Mouse (Mus musculus) CH12.LX (cell line): ENCODE data around the gene Rubcnl. TPM values are rescaled to one million over a fixed set of nuclear protein-coding genes. Genes with fewer than 3 reads are reported as not detected.

Source experiments
- DNase-seq: peaks from one replicate; pipeline ENCODE4 v3.0.0-alpha.2; 2013; ENCODE audit errors: extremely low read depth
- H3K27ac ChIP-seq: 2 replicates; pipeline ENCODE4 v1.5.1; 2012; ENCODE audit warnings: low read depth, mild to moderate bottlenecking, control low read depth, moderate library complexity; ENCODE audit not compliant: insufficient read depth
- H3K27me3 ChIP-seq: replicated peaks from 2 replicates; pipeline ENCODE3; 2012; ENCODE audit warnings: inconsistent platforms
- H3K36me3 ChIP-seq, 2 experiments: replicated peaks in 1 of 2; 2 replicates each; pipeline versions ENCODE3 to v1.6.1; 2012; ENCODE audit warnings: inconsistent platforms in 1 of 2, low read length in 1 of 2, mild to moderate bottlenecking in 1 of 2, mixed read lengths in 1 of 2, moderate library complexity in 1 of 2; ENCODE audit not compliant: control insufficient read depth in 1 of 2, insufficient read depth in 1 of 2
- H3K4me1 ChIP-seq, 2 experiments: 2 replicates each; pipeline ENCODE4 v1.6.1; 2012; ENCODE audit warnings: inconsistent platforms in 1 of 2, moderate library complexity in 1 of 2; ENCODE audit not compliant: insufficient read depth in 2 of 2, control insufficient read depth in 1 of 2
- H3K4me2 ChIP-seq: 2 replicates; pipeline ENCODE4 v1.6.1; 2012; ENCODE audit warnings: low read depth, mild to moderate bottlenecking, control low read depth; ENCODE audit not compliant: poor library complexity, insufficient read depth, severe bottlenecking
- H3K4me3 ChIP-seq, 3 experiments: fragments of 150-350 bp in 1 of 3; sonication (generic) in 1 of 3; replicated peaks in 1 of 3; 2 replicates each; pipeline versions ENCODE3 to v1.5.1; 2011 to 2012; ENCODE audit warnings: low read depth in 2 of 3, low read length in 2 of 3, mild to moderate bottlenecking in 2 of 3, moderate library complexity in 2 of 3, control low read depth in 1 of 3, improper control_type of control experiment in 1 of 3, inconsistent platforms in 1 of 3, mixed read lengths in 1 of 3; ENCODE audit not compliant: poor library complexity in 1 of 3
- H3K79me2 ChIP-seq: replicated peaks from 2 replicates; pipeline ENCODE4 v1.6.1; 2012; ENCODE audit warnings: mild to moderate bottlenecking, moderate library complexity; ENCODE audit not compliant: control insufficient read depth, poor library complexity, insufficient read depth, severe bottlenecking; ENCODE audit errors: extremely low read depth
- H3K9ac ChIP-seq: 2 replicates; pipeline ENCODE4 v1.6.1; 2012; ENCODE audit warnings: low read depth, mild to moderate bottlenecking, control low read depth, moderate library complexity; ENCODE audit not compliant: insufficient read depth
- H3K9me3 ChIP-seq: replicated peaks from 2 replicates; pipeline ENCODE3; 2012; ENCODE audit warnings: low read length, inconsistent platforms, mixed read lengths
- BHLHE40 ChIP-seq: IDR thresholded peaks from 2 replicates; pipeline ENCODE4 v1.6.1; 2011; ENCODE audit warnings: mild to moderate bottlenecking, low read depth, low read length, improper control_type of control experiment
- CHD1 ChIP-seq: IDR thresholded peaks from 2 replicates; pipeline ENCODE4 v1.6.1; 2012; ENCODE audit warnings: low read depth, low read length, improper control_type of control experiment, inconsistent platforms
- CHD2 ChIP-seq: IDR thresholded peaks from 2 replicates; pipeline ENCODE4 v1.6.1; 2011; ENCODE audit warnings: low read length, improper control_type of control experiment
- CTCF ChIP-seq, 2 experiments: IDR thresholded peaks in 1 of 2; conservative IDR thresholded peaks in 1 of 2; 2 replicates each; pipeline ENCODE4 v1.5.1; 2011 to 2012; ENCODE audit warnings: low read depth in 2 of 2, low read length in 2 of 2, improper control_type of control experiment in 1 of 2, inconsistent platforms in 1 of 2, mild to moderate bottlenecking in 1 of 2, moderate library complexity in 1 of 2
- E2F4 ChIP-seq: IDR thresholded peaks from 2 replicates; pipeline ENCODE4 v1.6.1; 2011; ENCODE audit warnings: low read depth, low read length, improper control_type of control experiment; ENCODE audit not compliant: insufficient replicate concordance
- ELF1 ChIP-seq: IDR thresholded peaks from 2 replicates; pipeline ENCODE4 v1.6.1; 2014; ENCODE audit warnings: low read depth, mild to moderate bottlenecking, inconsistent platforms, low read length, improper control_type of control experiment
- EP300 ChIP-seq: IDR thresholded peaks from 2 replicates; pipeline ENCODE4 v1.6.1; 2011; ENCODE audit warnings: low read length, improper control_type of control experiment
- ETS1 ChIP-seq: conservative IDR thresholded peaks from 2 replicates; pipeline ENCODE4 v1.6.1; 2012; ENCODE audit warnings: low read depth, mild to moderate bottlenecking, inconsistent platforms, low read length, improper control_type of control experiment, moderate library complexity
- GABPA ChIP-seq: IDR thresholded peaks from 2 replicates; pipeline ENCODE4 v1.6.1; 2012; ENCODE audit warnings: low read depth, low read length, improper control_type of control experiment, inconsistent platforms; ENCODE audit not compliant: insufficient replicate concordance
- HCFC1 ChIP-seq: IDR thresholded peaks from 2 replicates; pipeline ENCODE4 v1.6.1; 2012; ENCODE audit warnings: low read depth, mild to moderate bottlenecking, inconsistent platforms, low read length, improper control_type of control experiment
- IRF4 ChIP-seq: IDR thresholded peaks from 2 replicates; pipeline ENCODE4 v1.6.1; 2014; ENCODE audit warnings: low read depth, mild to moderate bottlenecking, inconsistent platforms, low read length, improper control_type of control experiment
- JUN ChIP-seq: IDR thresholded peaks from 2 replicates; pipeline ENCODE4 v1.6.1; 2011; ENCODE audit warnings: low read depth, mild to moderate bottlenecking, low read length, improper control_type of control experiment, moderate library complexity; ENCODE audit not compliant: insufficient read depth
- JUND ChIP-seq: conservative IDR thresholded peaks from 2 replicates; pipeline ENCODE4 v1.6.1; 2011; ENCODE audit warnings: low read depth, low read length, improper control_type of control experiment
- MAFK ChIP-seq: IDR thresholded peaks from 2 replicates; pipeline ENCODE4 v1.6.1; 2011; ENCODE audit warnings: low read length, improper control_type of control experiment; ENCODE audit not compliant: insufficient replicate concordance
- MAX ChIP-seq: IDR thresholded peaks from 2 replicates; pipeline ENCODE4 v1.6.1; 2011; ENCODE audit warnings: low read length, improper control_type of control experiment
- MEF2A ChIP-seq: IDR thresholded peaks from 2 replicates; pipeline ENCODE4 v1.6.1; 2014; ENCODE audit warnings: low read depth, mild to moderate bottlenecking, inconsistent platforms, low read length, improper control_type of control experiment, borderline replicate concordance
- MXI1 ChIP-seq: IDR thresholded peaks from 2 replicates; pipeline ENCODE4 v1.6.1; 2011; ENCODE audit warnings: mild to moderate bottlenecking, low read depth, low read length, improper control_type of control experiment
- MYC ChIP-seq: IDR thresholded peaks from 2 replicates; pipeline ENCODE4 v1.6.1; 2011; ENCODE audit warnings: low read depth, mild to moderate bottlenecking, improper control_type of control experiment, low read length
- NELFE ChIP-seq: IDR thresholded peaks from 2 replicates; pipeline ENCODE4 v1.6.1; 2011; ENCODE audit warnings: low read depth, low read length, improper control_type of control experiment
- NRF1 ChIP-seq: IDR thresholded peaks from 2 replicates; pipeline ENCODE4 v1.6.1; 2014; ENCODE audit warnings: low read depth, mild to moderate bottlenecking, inconsistent platforms, low read length, improper control_type of control experiment, moderate library complexity
- PAX5 ChIP-seq: IDR thresholded peaks from 2 replicates; pipeline ENCODE4 v1.6.1; 2012; ENCODE audit warnings: low read length, inconsistent platforms, mixed read lengths
- POLR2A ChIP-seq: IDR thresholded peaks from 2 replicates; pipeline ENCODE4 v1.6.1; 2011; ENCODE audit warnings: low read depth, mild to moderate bottlenecking, improper control_type of control experiment, low read length
- POLR2AphosphoS2 ChIP-seq: IDR thresholded peaks from 2 replicates; pipeline ENCODE4 v1.6.1; 2011; ENCODE audit warnings: low read depth, low read length, improper control_type of control experiment
- RAD21 ChIP-seq: IDR thresholded peaks from 2 replicates; pipeline ENCODE4 v1.6.1; 2011; ENCODE audit warnings: low read depth, mild to moderate bottlenecking, low read length, improper control_type of control experiment, moderate library complexity
- RCOR1 ChIP-seq: conservative IDR thresholded peaks from 2 replicates; pipeline ENCODE4 v1.6.1; 2012; ENCODE audit warnings: low read depth, mild to moderate bottlenecking, inconsistent platforms, low read length, improper control_type of control experiment
- SIN3A ChIP-seq: IDR thresholded peaks from 2 replicates; pipeline ENCODE4 v1.6.1; 2012; ENCODE audit warnings: low read length, improper control_type of control experiment, inconsistent platforms
- SMC3 ChIP-seq: IDR thresholded peaks from 2 replicates; pipeline ENCODE4 v1.6.1; 2011; ENCODE audit warnings: low read depth, low read length, improper control_type of control experiment
- TBP ChIP-seq: conservative IDR thresholded peaks from 2 replicates; pipeline ENCODE4 v1.6.1; 2011; ENCODE audit warnings: low read depth, low read length, improper control_type of control experiment
- TCF12 ChIP-seq: IDR thresholded peaks from 2 replicates; pipeline ENCODE4 v1.6.1; 2014; ENCODE audit warnings: low read depth, mild to moderate bottlenecking, inconsistent platforms, low read length, improper control_type of control experiment
- USF1 ChIP-seq: IDR thresholded peaks from 2 replicates; pipeline ENCODE4 v1.6.1; 2014; ENCODE audit warnings: low read depth, mild to moderate bottlenecking, inconsistent platforms, low read length, improper control_type of control experiment
- USF2 ChIP-seq: conservative IDR thresholded peaks from 2 replicates; pipeline ENCODE4 v1.6.1; 2011; ENCODE audit warnings: low read depth, low read length, improper control_type of control experiment
- ZC3H11A ChIP-seq: IDR thresholded peaks from 2 replicates; pipeline ENCODE4 v1.6.1; 2012; ENCODE audit warnings: low read depth, mild to moderate bottlenecking, inconsistent platforms, low read length, improper control_type of control experiment
- ZMIZ1 ChIP-seq: IDR thresholded peaks from 2 replicates; pipeline ENCODE4 v1.6.1; 2012; ENCODE audit warnings: low read depth, mild to moderate bottlenecking, inconsistent platforms, low read length, improper control_type of control experiment
- dilution Hi-C: fragments of 300-500 bp; cut with MboI; formaldehyde crosslinking; loops from 2 replicates; pipeline ENCODE4 v1.14.3; 2020; ENCODE audit warnings: low sequenced_read_pairs; ENCODE audit not compliant: extremely low pct_unique_long_range_greater_than_20kb, extremely low pct_ligation_motif_present
- in situ Hi-C: fragments of 300-500 bp; cut with MboI; formaldehyde crosslinking; loops from 3 replicates; pipeline ENCODE4 v1.14.3; 2019; ENCODE audit warnings: low sequenced_read_pairs, low pct_ligation_motif_present, low pct_unique_long_range_greater_than_20kb, mixed read lengths
- polyA plus RNA-seq: library from polyadenylated mRNA; unstranded; fragments of >175 nt; gene quantifications from 2 replicates; pipeline ENCODE4 v1.2.1, GENCODE M21; 2012; ENCODE audit warnings: low read depth; ENCODE audit not compliant: insufficient read length
- total RNA-seq, 2 experiments: library from RNA; depleted of rRNA; stranded (reverse); fragments of 300-350 nt in 1 of 2; fragments of >200 nt in 1 of 2; gene quantifications; 2 replicates each; pipeline ENCODE4 v1.2.3; 2012 to 2014

Gene Rubcnl
- total and polyA plus RNA-seq, 3 experiments, result 24.7 to 27.2 (median 24.9) TPM

DNA sequence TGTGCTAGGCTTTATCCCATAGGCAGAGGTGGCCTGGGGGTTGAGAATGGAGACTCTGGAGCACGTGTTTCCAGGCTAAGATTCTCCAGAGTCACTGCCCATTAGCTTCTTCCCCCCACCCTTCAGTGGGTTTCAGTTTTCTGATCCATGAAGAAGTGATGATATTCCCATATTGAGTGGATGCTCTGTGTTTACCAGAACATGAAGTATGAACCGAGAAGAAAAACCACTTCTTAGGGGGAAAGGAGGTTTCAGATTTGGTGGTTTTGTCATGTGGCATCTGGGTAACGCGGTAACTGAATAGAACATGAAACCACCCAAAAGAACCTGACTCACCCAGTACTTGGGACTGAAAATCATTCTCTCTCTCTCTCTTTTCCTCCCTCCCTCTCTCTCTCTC lies 3.0 kb downstream of the Rubcnl start:
- TF ChIP-seq USF1 (peak; percentile 47), IRF4 (peak; percentile 53), NELFE (no peak; the same call in 1 of the 2 replicates), TBP (0 out of 2 replicates have a peak, but pooled peaks have one; percentile 58), CHD2 (peak; percentile 56; the same call in 1 of the 2 replicates), MEF2A (peak; percentile 78), E2F4 (no peak), GABPA (no peak), POLR2AphosphoS2 (no peak), POLR2A (no peak; the same call in 1 of the 2 replicates), ETS1 (peak; percentile 71), BHLHE40 (peak; percentile 88), HCFC1 (no peak), JUND (0 out of 2 replicates have a peak, but pooled peaks have one; percentile 20), USF2 (peak; percentile 33; the same call in 1 of the 2 replicates), CTCF (conservative IDR thresholded peaks at IDR 0.05 in 1 of 2, IDR thresholded peaks at IDR 0.05 in 1 of 2; ENCODE audit: low read depth in 2 of 2, low read length in 2 of 2) (no peak), CHD1 (0 out of 2 replicates have a peak, but pooled peaks have one; percentile 5), TCF12 (peak; percentile 60), NRF1 (no peak), MXI1 (no peak), ZC3H11A (no peak), PAX5 (no peak), MAX (peak; percentile 93), JUN (peak; percentile 27), MAFK (peak; percentile 53; the same call in 1 of the 2 replicates), MYC (peak; percentile 96), EP300 (peak; percentile 85), ELF1 (no peak), SIN3A (0 out of 2 replicates have a peak, but pooled peaks have one; percentile 40), RAD21 (no peak), ZMIZ1 (no peak), SMC3 (no peak), RCOR1 (peak; percentile 18; the same call in 1 of the 2 replicates)
- TF ChIP-seq, all 38 proteins: peak for 18
- H3K27ac ChIP-seq, result peak overlapping the region; percentile 97
- H3K27me3 ChIP-seq, result no peaks in the 10 kb centered on the region
- H3K9me3 ChIP-seq, result no peaks in the 10 kb centered on the region
- in situ Hi-C loops, result no loop called here
- dilution Hi-C loops, result no loop called here
- H3K36me3 ChIP-seq, result peaks cover 12 to 14% of the 10 kb centered on the region in 2 experiments
- H3K4me1 ChIP-seq, result peaks cover 13 to 65% of the 10 kb centered on the region in 2 experiments
- H3K4me3 ChIP-seq, result peak overlapping the region in 2 of 3 experiments; percentile 36 to 37
- H3K79me2 ChIP-seq, result peaks cover 33% of the 10 kb centered on the region
- DNase-seq, result peak; percentile 81
- peak overlapping the region; percentile 67 for H3K4me2 ChIP-seq
- peak overlapping the region; percentile 81 for H3K9ac ChIP-seq
